9 mouse cellular contexts compared by ENCODE assay signal in the genomic region with DNA sequence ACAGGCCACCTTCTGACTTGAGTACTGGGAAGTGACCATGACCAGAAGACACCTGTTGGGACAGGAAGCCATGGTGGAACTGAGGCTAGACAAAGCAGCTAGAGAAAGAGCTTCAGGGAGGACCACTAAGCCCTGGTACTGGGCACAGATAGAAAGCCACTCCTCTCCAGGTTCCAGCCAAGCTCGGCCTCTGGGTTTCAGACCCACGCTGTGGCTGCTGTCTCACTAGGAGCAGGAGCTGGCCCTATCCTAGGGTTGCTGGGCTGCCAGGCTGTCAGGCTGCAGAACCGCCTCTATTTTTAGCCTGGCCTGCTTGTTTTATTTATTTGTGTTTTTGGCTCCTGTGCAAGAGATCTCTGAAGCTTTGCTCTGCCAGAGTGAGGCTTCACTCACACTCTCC.
DNase-seq lines count a peak whose midpoint lies in the region; ATAC-seq and TF ChIP-seq lines count a peak whose summit lies in the region.
"Had no signal": no experiment of that assay in that cellular context is flagged by ENCODE, and none has a peak within 500 bp of the region (broad histone marks: within the 10 kb centered on the region; RNA-seq: fewer than 3 reads in every experiment).

No protein-coding gene starts in this region.

- H3K9me3 ChIP-seq in heart, embryonic 11.5 days (replicated peaks; ENCODE audit: control insufficient read depth, low read length) = no peaks in the 10 kb centered on the region
- H3K9me3 ChIP-seq in lung, postnatal 0 days (ENCODE audit: low read length) = no peaks in the 10 kb centered on the region
- H3K9me3 ChIP-seq in midbrain, embryonic 15.5 days = no peaks in the 10 kb centered on the region

- no peak overlapping the region for H3K4me3 ChIP-seq in heart, embryonic 11.5 days (ENCODE audit: low read depth, low read length)
- no peak overlapping the region for H3K4me3 ChIP-seq in lung, postnatal 0 days (ENCODE audit: low read depth, low read length)
- no peak overlapping the region for H3K4me3 ChIP-seq in midbrain, embryonic 15.5 days
- H3K4me3 ChIP-seq: megakaryocyte, embryonic 14.5 days had no signal

- no peak for TF ChIP-seq EP300 in lung, postnatal 0 days (IDR thresholded peaks at IDR 0.05)

- H3K4me1 ChIP-seq in heart, embryonic 11.5 days (ENCODE audit: control insufficient read depth, insufficient read depth, low read length) = no peaks in the 10 kb centered on the region; the same call in 1 of the 2 replicates
- no peaks in the 10 kb centered on the region for H3K4me1 ChIP-seq in lung, postnatal 0 days (ENCODE audit: insufficient read depth, low read depth, low read length)
- no peaks in the 10 kb centered on the region for H3K4me1 ChIP-seq in midbrain, embryonic 15.5 days
- H3K4me1 ChIP-seq: megakaryocyte, embryonic 14.5 days had no signal

- WGBS in heart, embryonic 11.5 days (ENCODE audit: insufficient replicate concordance) = 52% methylated on average over 3 of the region's 3 CpGs
- 14% methylated on average over 3 of the region's 3 CpGs for WGBS in lung, postnatal 0 days
- WGBS in midbrain, embryonic 15.5 days = 64% methylated on average over 3 of the region's 3 CpGs

- no peak for ATAC-seq in heart, embryonic 11.5 days (replicated peaks; ENCODE audit: insufficient number of reproducible peaks, low FRiP score, low TSS enrichment)
- peak; percentile 53; the same call in 1 of the 2 replicates for ATAC-seq in lung, postnatal 0 days
- no peak for ATAC-seq in midbrain, embryonic 15.5 days (replicated peaks)

- no peak overlapping the region for H3K9ac ChIP-seq in heart, embryonic 11.5 days (ENCODE audit: low read depth, low read length)
- no peak overlapping the region for H3K9ac ChIP-seq in lung, postnatal 0 days (replicated peaks; ENCODE audit: low read depth)
- H3K9ac ChIP-seq in midbrain, embryonic 15.5 days = no peak overlapping the region

- H3K36me3 ChIP-seq in heart, embryonic 11.5 days (ENCODE audit: control insufficient read depth, insufficient read depth, low read length) = no peaks in the 10 kb centered on the region
- H3K36me3 ChIP-seq in lung, postnatal 0 days (ENCODE audit: insufficient read depth, low read length) = no peaks in the 10 kb centered on the region
- no peaks in the 10 kb centered on the region for H3K36me3 ChIP-seq in midbrain, embryonic 15.5 days (replicated peaks)

- no peak overlapping the region for H3K4me2 ChIP-seq in heart, embryonic 11.5 days
- H3K4me2 ChIP-seq in lung, postnatal 0 days (replicated peaks; ENCODE audit: low read depth, low read length) = no peak overlapping the region
- no peak overlapping the region for H3K4me2 ChIP-seq in midbrain, embryonic 15.5 days

- DNase-seq in heart, adult 11 months = peak; percentile 97
- peak; percentile 64 for DNase-seq in cerebellum, adult 11 months
- DNase-seq in heart, adult 8-10 months (ENCODE audit: low spot score) = peak; percentile 48
- peak; percentile 54 for DNase-seq in lung, postnatal 0 days (ENCODE audit: low spot score)
- DNase-seq in ovary, postnatal 36 days (ENCODE audit: low spot score) = no peak
- DNase-seq in testis, postnatal 10 days (ENCODE audit: low spot score) = no peak

- no peak overlapping the region for H3K27ac ChIP-seq in heart, embryonic 11.5 days (ENCODE audit: low read depth, low read length)
- no peak overlapping the region for H3K27ac ChIP-seq in lung, postnatal 0 days (ENCODE audit: low read length)
- H3K27ac ChIP-seq in midbrain, embryonic 15.5 days = no peak overlapping the region

- no peaks in the 10 kb centered on the region for H3K27me3 ChIP-seq in heart, embryonic 11.5 days (ENCODE audit: control insufficient read depth, insufficient read depth, low read length)
- no peaks in the 10 kb centered on the region for H3K27me3 ChIP-seq in lung, postnatal 0 days (replicated peaks; ENCODE audit: insufficient read depth, low read length)
- no peaks in the 10 kb centered on the region for H3K27me3 ChIP-seq in midbrain, embryonic 15.5 days (replicated peaks)

- no peak for TF ChIP-seq CTCF in lung, postnatal 0 days (IDR thresholded peaks at IDR 0.05)

Comparison
In these comparisons a context has a peak if more than half of its experiments do, and no peak if none do; other contexts are left out.
1. DNase-seq: peak in heart, adult 11 months (single experiment), cerebellum, adult 11 months (single experiment), heart, adult 8-10 months (single experiment) and lung, postnatal 0 days (single experiment); none in ovary, postnatal 36 days (single experiment) and testis, postnatal 10 days (single experiment).